In the genomic region with DNA sequence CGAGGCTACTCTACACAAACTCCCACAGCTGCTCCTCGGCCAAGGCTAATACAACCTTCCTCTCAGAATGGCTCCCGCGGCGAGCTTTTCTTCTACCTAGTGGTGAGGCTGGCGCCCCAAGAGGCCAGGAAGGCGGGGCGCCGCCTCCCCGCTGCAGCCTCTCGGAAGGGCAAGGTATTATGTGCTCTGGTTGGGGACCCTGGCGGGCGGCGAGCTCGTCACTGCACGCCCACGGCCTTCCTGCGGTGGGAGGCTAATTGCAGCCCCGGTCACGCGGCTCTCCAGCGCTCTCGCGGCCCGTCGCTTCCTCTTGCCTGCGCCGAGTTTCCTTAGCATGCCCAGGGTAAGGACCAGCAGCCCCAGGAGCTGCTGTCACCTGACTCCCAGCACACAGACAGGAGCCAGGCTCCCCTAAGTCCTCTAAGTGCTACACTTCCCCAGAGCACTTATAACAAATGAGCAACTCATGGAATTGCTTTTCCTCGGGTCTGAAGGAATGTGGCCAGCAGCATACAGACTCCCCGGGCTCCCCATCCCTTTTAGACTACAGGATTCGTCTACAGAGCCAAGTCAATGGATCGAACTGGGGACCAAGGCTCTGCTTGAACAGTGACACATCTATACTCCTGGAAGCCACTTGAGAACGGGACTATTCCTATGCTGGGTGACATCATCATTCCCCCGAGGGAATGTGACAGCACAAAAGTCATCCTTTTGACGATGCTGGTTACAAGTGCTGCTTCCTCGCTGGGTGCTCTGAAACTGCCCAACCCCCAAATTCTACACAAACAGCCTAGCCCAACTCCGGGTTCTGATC, we compare ENCODE assay signal across 8 mouse cellular contexts. TPM values are rescaled to one million over a fixed set of nuclear protein-coding genes. Genes with fewer than 3 reads are reported as not detected.
DNase-seq lines count a peak whose midpoint lies in the region; ATAC-seq and TF ChIP-seq lines count a peak whose summit lies in the region.

No protein-coding gene starts in this region.

- WGBS in forebrain, embryonic 12.5 days = 2% methylated on average over 37 of the region's 37 CpGs
- WGBS in lung, postnatal 0 days = 5% methylated on average over 31 of the region's 37 CpGs

- intact Hi-C loops in heart, postnatal 36 days (cut with DNase I) = no loop called here

- H3K27ac ChIP-seq in forebrain, embryonic 12.5 days = peak overlapping the region; percentile 60; the same call in 1 of the 2 replicates
- no peak overlapping the region for H3K27ac ChIP-seq in lung, postnatal 0 days (ENCODE audit: low read length)

- H3K4me1 ChIP-seq in forebrain, embryonic 12.5 days = peaks cover 28% of the 10 kb centered on the region
- peaks cover 4% of the 10 kb centered on the region; the same call in 1 of the 2 replicates for H3K4me1 ChIP-seq in lung, postnatal 0 days (ENCODE audit: insufficient read depth, low read depth, low read length)

- peaks cover 23% of the 10 kb centered on the region for H3K36me3 ChIP-seq in forebrain, embryonic 12.5 days (replicated peaks)
- peaks cover 10% of the 10 kb centered on the region for H3K36me3 ChIP-seq in lung, postnatal 0 days (ENCODE audit: insufficient read depth, low read length)

- H3K9me3 ChIP-seq in forebrain, embryonic 12.5 days = no peaks in the 10 kb centered on the region
- no peaks in the 10 kb centered on the region for H3K9me3 ChIP-seq in lung, postnatal 0 days (ENCODE audit: low read length)

- no peak for TF ChIP-seq EP300 in lung, postnatal 0 days (IDR thresholded peaks at IDR 0.05)

- TF ChIP-seq CTCF in lung, postnatal 0 days (IDR thresholded peaks at IDR 0.05) = peak; percentile 48

- no peaks in the 10 kb centered on the region; the same call in 1 of the 2 replicates for H3K27me3 ChIP-seq in forebrain, embryonic 12.5 days
- no peaks in the 10 kb centered on the region for H3K27me3 ChIP-seq in lung, postnatal 0 days (replicated peaks; ENCODE audit: insufficient read depth, low read length)

- H3K9ac ChIP-seq in forebrain, embryonic 12.5 days = peak overlapping the region; percentile 51
- H3K9ac ChIP-seq in lung, postnatal 0 days (replicated peaks; ENCODE audit: low read depth) = no peak overlapping the region

- ATAC-seq in CD4-positive, CD25-positive, alpha-beta regulatory T cell, adult 4 months = peak; percentile 91
- peak; percentile 84 for ATAC-seq in forebrain, embryonic 12.5 days (ENCODE audit: low FRiP score)
- ATAC-seq in lung, postnatal 0 days = peak; percentile 78

- peak overlapping the region; percentile 65 for H3K4me2 ChIP-seq in forebrain, embryonic 12.5 days
- peak overlapping the region; percentile 57 for H3K4me2 ChIP-seq in lung, postnatal 0 days (replicated peaks; ENCODE audit: low read depth, low read length)

- peak; percentile 77 for DNase-seq in brain, adult 2 months (ENCODE audit: low read depth, low spot score)
- DNase-seq in heart, postnatal 36 days = peak; percentile 42 to 47
- DNase-seq in kidney, postnatal 4 days = peak; percentile 73 to 83
- DNase-seq in lung, postnatal 0 days (ENCODE audit: low spot score) = peak; percentile 71
- DNase-seq in ovary, postnatal 14 days (ENCODE audit: low spot score) = peak; percentile 38
- peak; percentile 54 for DNase-seq in thymus, postnatal 14 days

- peak overlapping the region; percentile 39 for H3K4me3 ChIP-seq in forebrain, embryonic 12.5 days (replicated peaks)
- peak overlapping the region; percentile 23 for H3K4me3 ChIP-seq in lung, postnatal 0 days (ENCODE audit: low read depth, low read length)

RNA-seq across cellular contexts. Expression of gene Gm27027, which starts 19.5 kb away (rescaled TPM):
- polyA plus RNA-seq in CD4-positive, CD25-positive, alpha-beta regulatory T cell, adult 4 months (2017; shearing (Covaris generic)) = not detected
- not detected in 2 replicates for polyA plus RNA-seq in forebrain, embryonic 12.5 days (2016; fragmentation: Nextera tagmentation; extraction: Ambion mirVana)
- not detected for total RNA-seq in heart, postnatal 36 days (2021)
- not detected in 2 replicates for polyA plus RNA-seq in lung, postnatal 0 days (2015; fragmentation: Nextera tagmentation; extraction: Ambion mirVana)

RNA-seq across cellular contexts. Expression of gene Gm13889, which starts 19.6 kb away (rescaled TPM):
- not detected for polyA plus RNA-seq in CD4-positive, CD25-positive, alpha-beta regulatory T cell, adult 4 months (2017; shearing (Covaris generic))
- polyA plus RNA-seq in forebrain, embryonic 12.5 days (2016; fragmentation: Nextera tagmentation; extraction: Ambion mirVana) = 22.1 and 25.3 TPM in 2 replicates
- 1 to 10 TPM; 8.4 to 9.7 TPM for total RNA-seq in heart, postnatal 36 days (2021)
- 62.6 and 64.6 TPM in 2 replicates for polyA plus RNA-seq in lung, postnatal 0 days (2015; fragmentation: Nextera tagmentation; extraction: Ambion mirVana)

RNA-seq across cellular contexts. Expression of gene Alkbh3, which starts 34.0 kb away (rescaled TPM):
- 10 to 100 TPM; 55.1 to 70.7 TPM for polyA plus RNA-seq in CD4-positive, CD25-positive, alpha-beta regulatory T cell, adult 4 months (2017; shearing (Covaris generic))
- 52.3 and 55.9 TPM in 2 replicates for polyA plus RNA-seq in forebrain, embryonic 12.5 days (2016; fragmentation: Nextera tagmentation; extraction: Ambion mirVana)
- 10 to 100 TPM; 54.1 to 56.6 TPM for total RNA-seq in heart, postnatal 36 days (2021)
- polyA plus RNA-seq in lung, postnatal 0 days (2015; fragmentation: Nextera tagmentation; extraction: Ambion mirVana) = 46.1 and 59.9 TPM in 2 replicates

Comparison
In these comparisons a context has a peak if more than half of its experiments do, and no peak if none do; other contexts are left out.
1. RNA of gene Gm13889, which starts 19.6 kb away (polyA plus RNA-seq): 62.6 to 64.6 TPM in lung, postnatal 0 days and 22.1 to 25.3 TPM in forebrain, embryonic 12.5 days; not detected in CD4-positive, CD25-positive, alpha-beta regulatory T cell, adult 4 months; every median in the first group is over 10 times any median in the second.
2. Peak in every context shown above with its lines, with median percentiles within 50 percentile points of each other: ATAC-seq and DNase-seq.